Mouse (Mus musculus) myocyte (in vitro differentiated cells): ENCODE data around the gene Mcm8.

Experiments used
- CEBPB ChIP-seq: IDR thresholded peaks from 2 replicates; pipeline ENCODE4 v1.6.1; 2011; ENCODE audit warnings: mild to moderate bottlenecking, moderate library complexity; ENCODE audit not compliant: poor library complexity, insufficient read depth, severe bottlenecking
- E2F4 ChIP-seq: IDR thresholded peaks from one replicate; pipeline ENCODE4 v1.6.1; 2011; ENCODE audit warnings: mild to moderate bottlenecking, control low read depth, moderate library complexity; ENCODE audit not compliant: insufficient read depth
- MYOD1 ChIP-seq, 3 experiments: IDR thresholded peaks; one replicate each; pipeline ENCODE4 v1.6.1; 2011; ENCODE audit warnings: control low read depth in 2 of 3, low read depth in 2 of 3, mild to moderate bottlenecking in 2 of 3, moderate library complexity in 1 of 3; ENCODE audit not compliant: insufficient read length in 2 of 3, control insufficient read depth in 1 of 3
- MYOG ChIP-seq, 3 experiments: IDR thresholded peaks; one replicate each; pipeline ENCODE4 v1.6.1; 2011; ENCODE audit warnings: control low read depth in 2 of 3, low read depth in 2 of 3, mild to moderate bottlenecking in 2 of 3; ENCODE audit not compliant: insufficient read length in 2 of 3, control insufficient read depth in 1 of 3, insufficient read depth in 1 of 3
- SRF ChIP-seq: IDR thresholded peaks from one replicate; pipeline ENCODE4 v1.6.1; 2011; ENCODE audit warnings: low read depth; ENCODE audit not compliant: control insufficient read depth, insufficient read length
- TCF12 ChIP-seq: IDR thresholded peaks from one replicate; pipeline ENCODE4 v1.6.1; 2011; ENCODE audit warnings: mild to moderate bottlenecking, control low read depth; ENCODE audit not compliant: poor library complexity, insufficient read depth, severe bottlenecking

DNA sequence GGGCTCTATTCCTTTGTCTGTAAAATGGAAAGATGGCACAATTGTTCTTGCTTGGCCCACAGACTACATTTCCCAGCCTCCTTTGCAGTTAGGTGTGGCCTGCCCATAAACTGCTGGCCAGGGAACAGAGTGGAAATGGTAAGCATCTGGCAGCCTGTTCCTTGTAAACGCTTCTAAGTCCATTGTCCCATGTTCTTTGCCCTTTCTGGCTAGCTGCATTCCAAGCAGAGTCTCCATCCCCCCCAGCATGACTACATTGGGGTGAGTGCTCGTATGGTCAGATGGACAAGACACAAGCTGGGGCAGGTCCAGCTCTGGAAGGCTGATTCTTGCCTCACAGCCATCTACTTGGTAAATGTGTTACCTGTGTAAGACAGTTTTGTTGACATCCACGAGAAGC, 55.7 kb downstream of the Mcm8 start:
- no peak for TF ChIP-seq TCF12
- no peak for TF ChIP-seq E2F4
- TF ChIP-seq MYOG (IDR thresholded peaks at IDR 0.05; ENCODE audit: control insufficient read depth in 1 of 3, insufficient read depth in 1 of 3, insufficient read length in 2 of 3, low read depth in 2 of 3) = no peak
- TF ChIP-seq MYOD1 (IDR thresholded peaks at IDR 0.05; ENCODE audit: control insufficient read depth in 1 of 3, insufficient read length in 2 of 3, low read depth in 2 of 3) = no peak
- TF ChIP-seq SRF = no peak
- no peak for TF ChIP-seq CEBPB
